ENCODE assay signal across 8 mouse cellular contexts in genomic region chr3:36689392-36690291, GRCm38 (mm10). TPM values are rescaled to one million over a fixed set of nuclear protein-coding genes. Genes with fewer than 3 reads are reported as not detected.
DNase-seq lines count a peak whose midpoint lies in the region; ATAC-seq and TF ChIP-seq lines count a peak whose summit lies in the region.
"Had no signal": no experiment of that assay in that cellular context is flagged by ENCODE, and none has a peak within 500 bp of the region (broad histone marks: within the 10 kb centered on the region; RNA-seq: fewer than 3 reads in every experiment).

Trpc3 (minus strand) TSS chr3:36690167.

- H3K9me3 ChIP-seq in forebrain, postnatal 0 days (ENCODE audit: low read length), result no peaks in the 10 kb centered on the region
- no peaks in the 10 kb centered on the region for H3K9me3 ChIP-seq in hindbrain, embryonic 11.5 days (ENCODE audit: control insufficient read depth, low read length)

- peak; percentile 54 for TF ChIP-seq CTCF in forebrain, postnatal 0 days (IDR thresholded peaks at IDR 0.05; ENCODE audit: low read depth)

- no peaks in the 10 kb centered on the region for H3K36me3 ChIP-seq in forebrain, postnatal 0 days (ENCODE audit: insufficient read depth)
- H3K36me3 ChIP-seq in hindbrain, embryonic 11.5 days (ENCODE audit: control insufficient read depth, insufficient read depth, low read length), result no peaks in the 10 kb centered on the region

- H3K4me1 ChIP-seq in forebrain, postnatal 0 days (ENCODE audit: insufficient read depth), result no peaks in the 10 kb centered on the region
- H3K4me1 ChIP-seq in hindbrain, embryonic 11.5 days (replicated peaks; ENCODE audit: control insufficient read depth, insufficient read depth, low read length), result 0 out of 2 replicates have a peak, but pooled peaks cover 3% of the 10 kb centered on the region

- 4% methylated on average over 83 of the region's 91 CpGs for WGBS in forebrain, postnatal 0 days
- 1% methylated on average over 70 of the region's 91 CpGs for WGBS in hindbrain, embryonic 11.5 days

- peaks cover 4% of the 10 kb centered on the region; the same call in 1 of the 2 replicates for H3K27me3 ChIP-seq in forebrain, postnatal 0 days (ENCODE audit: insufficient read depth, low read length)
- 0 out of 2 replicates have a peak, but pooled peaks cover 2% of the 10 kb centered on the region for H3K27me3 ChIP-seq in hindbrain, embryonic 11.5 days (ENCODE audit: control insufficient read depth, insufficient read depth, low read length)

- peak; percentile 38 to 78 for DNase-seq in adrenal gland, adult (ENCODE audit: inconsistent age in 2 of 2, low spot score in 1 of 2)
- peak; percentile 13 for DNase-seq in cerebellum, adult 11-12 months
- DNase-seq in forebrain, postnatal 0 days, result peak; percentile 78
- DNase-seq in hindbrain, embryonic 11.5 days (ENCODE audit: low spot score), result peak; percentile 79
- peak; percentile 10 to 11 for DNase-seq in layer of hippocampus, postnatal 36 days
- peak; percentile 8 to 13 for DNase-seq in right cerebral cortex, postnatal 36 days (ENCODE audit: low spot score in 2 of 2)

- H3K27ac ChIP-seq in forebrain, postnatal 0 days (ENCODE audit: low read depth, low read length), result peak within 1 kb of the TSS; percentile 57; the same call in 1 of the 2 replicates
- no peak within 1 kb of the TSS for H3K27ac ChIP-seq in hindbrain, embryonic 11.5 days (ENCODE audit: low read depth, low read length)
- H3K27ac ChIP-seq: macrophage had no signal

- peak; percentile 95 for ATAC-seq in forebrain, postnatal 0 days
- ATAC-seq in hindbrain, embryonic 11.5 days (ENCODE audit: low FRiP score), result peak; percentile 93
- ATAC-seq in megakaryocyte progenitor cell, adult 5-6 weeks (replicated peaks; ENCODE audit: poor library complexity), result peak; percentile 54

- H3K9ac ChIP-seq in forebrain, postnatal 0 days, result peak within 1 kb of the TSS; percentile 79
- H3K9ac ChIP-seq in hindbrain, embryonic 11.5 days (ENCODE audit: low read depth, low read length), result peak within 1 kb of the TSS; percentile 68

- peak within 1 kb of the TSS; percentile 74 for H3K4me2 ChIP-seq in forebrain, postnatal 0 days (ENCODE audit: low read depth)
- peak within 1 kb of the TSS; percentile 86 for H3K4me2 ChIP-seq in hindbrain, embryonic 11.5 days (replicated peaks; ENCODE audit: low read depth, low read length)

- peak within 1 kb of the TSS; percentile 74 for H3K4me3 ChIP-seq in forebrain, postnatal 0 days (ENCODE audit: low read depth, low read length)
- H3K4me3 ChIP-seq in hindbrain, embryonic 11.5 days (ENCODE audit: low read depth, low read length), result peak within 1 kb of the TSS; percentile 63

RNA-seq across cellular contexts. Expression of gene Trpc3, which starts in this region (rescaled TPM):
- total RNA-seq in forebrain, postnatal 0 days (2014; rRNA removed), result 9.7 and 12.3 TPM in 2 replicates
- polyA plus RNA-seq in forebrain, postnatal 0 days (2015; fragmentation: Nextera tagmentation; extraction: Ambion mirVana), result 3.6 and 8.2 TPM in 2 replicates
- polyA plus RNA-seq in hindbrain, embryonic 11.5 days (2014; fragmentation: Nextera tagmentation; extraction: Ambion mirVana), result 4.3 and 5.2 TPM in 2 replicates
- 1 to 10 TPM; 4.7 to 5.9 TPM for total RNA-seq in layer of hippocampus, postnatal 36 days (2021)
- not detected in 2 replicates for total RNA-seq in megakaryocyte progenitor cell, adult 5-6 weeks (2015)
- not detected in 2 replicates for total RNA-seq in megakaryocyte progenitor cell, adult 5-6 weeks (2017)
- polyA plus RNA-seq: macrophage had no signal

Comparison
In these comparisons a context has a peak if more than half of its experiments do, and no peak if none do; other contexts are left out.
1. RNA of gene Trpc3 (total RNA-seq): 9.7 to 12.3 TPM in forebrain, postnatal 0 days and 4.7 to 5.9 TPM in layer of hippocampus, postnatal 36 days; not detected in megakaryocyte progenitor cell, adult 5-6 weeks; every median in the first group is over 4 times any median in the second.
2. Peak in ATAC-seq in megakaryocyte progenitor cell, adult 5-6 weeks; RNA of the gene not detected or under 1 TPM.
3. DNase-seq: peak in every context shown above with its lines; median percentile 79 in hindbrain, embryonic 11.5 days; 78 in forebrain, postnatal 0 days; 58 in adrenal gland, adult; 13 in cerebellum, adult 11-12 months; 10 in layer of hippocampus, postnatal 36 days; 10 in right cerebral cortex, postnatal 36 days.
4. Peak in every context shown above with its lines, with median percentiles within 50 percentile points of each other: ATAC-seq.